16 mouse cellular contexts compared by ENCODE assay signal in genomic region chr15:31375212-31375611, GRCm38 (mm10). TPM values are rescaled to one million over a fixed set of nuclear protein-coding genes. Genes with fewer than 3 reads are reported as not detected.
DNase-seq lines count a peak whose midpoint lies in the region; TF ChIP-seq lines count a peak whose summit lies in the region.
"Had no signal": no experiment of that assay in that cellular context is flagged by ENCODE, and none has a peak within 500 bp of the region (broad histone marks: within the 10 kb centered on the region; RNA-seq: fewer than 3 reads in every experiment).

No protein-coding gene starts in this region.

- no peak overlapping the region for H3K4me3 ChIP-seq in left cerebral cortex, adult 2 months
- no peak overlapping the region for H3K4me3 ChIP-seq in C2C12 (ENCODE audit: insufficient read depth, poor library complexity, severe bottlenecking)
- H3K4me3 ChIP-seq: embryonic facial prominence, embryonic 13.5 days; forebrain, embryonic 12.5 days; heart, embryonic 15.5 days; midbrain, embryonic 10.5 days; neural tube, embryonic 12.5 days had no signal

- H3K27ac ChIP-seq in left cerebral cortex, adult 2 months, result peak overlapping the region; percentile 70
- H3K27ac ChIP-seq: embryonic facial prominence, embryonic 13.5 days; forebrain, embryonic 12.5 days; heart, embryonic 15.5 days; midbrain, embryonic 10.5 days; neural tube, embryonic 12.5 days had no signal

- H3K79me2 ChIP-seq in C2C12 (ENCODE audit: control insufficient read depth, insufficient read depth), result no peaks in the 10 kb centered on the region

- TF ChIP-seq CTCF in left cerebral cortex, adult 2 months (IDR thresholded peaks at IDR 0.05), result no peak
- TF ChIP-seq CTCF in C2C12 (IDR thresholded peaks at IDR 0.05; ENCODE audit: control insufficient read depth, insufficient read depth, insufficient read length), result no peak

- peak; percentile 88 for DNase-seq in heart, adult 11 months
- no peak for DNase-seq in heart, postnatal 10 days
- DNase-seq in left cerebral cortex, adult 2 months (ENCODE audit: extremely low spot score in 1 of 2, low spot score in 2 of 2), result no peak
- no peak for DNase-seq in left cerebral cortex, postnatal 4 days
- peak; percentile 37 for DNase-seq in mesoderm, embryonic 11.5 days (ENCODE audit: low read depth, low spot score)
- no peak for DNase-seq in gastrocnemius, postnatal 25 days
- DNase-seq: cerebellum, adult 8-10 months; lung, postnatal 14 days; spleen, adult 18-20 months; thymus, adult 18-20 months had no signal

- H3K27me3 ChIP-seq in C2C12 (ENCODE audit: control insufficient read depth, insufficient read depth, insufficient read length), result no peaks in the 10 kb centered on the region
- H3K27me3 ChIP-seq: embryonic facial prominence, embryonic 13.5 days; heart, embryonic 15.5 days; neural tube, embryonic 12.5 days had no signal

- H3K36me3 ChIP-seq in C2C12 (ENCODE audit: control insufficient read depth, insufficient read depth), result no peaks in the 10 kb centered on the region
- H3K36me3 ChIP-seq: embryonic facial prominence, embryonic 13.5 days; forebrain, embryonic 12.5 days; heart, embryonic 15.5 days; midbrain, embryonic 10.5 days; neural tube, embryonic 12.5 days had no signal

- no peak overlapping the region for H3ac ChIP-seq in C2C12 (ENCODE audit: control insufficient read depth, insufficient read length, low read depth)

- intact Hi-C loops in heart, postnatal 10 days (cut with DNase I), result no loop called here
- intact Hi-C loops in left cerebral cortex, adult 2 months (cut with DNase I), result no loop called here
- intact Hi-C loops in left cerebral cortex, postnatal 4 days (cut with DNase I), result no loop called here

- H3K79me3 ChIP-seq in C2C12 (ENCODE audit: low read depth), result no peaks in the 10 kb centered on the region

TF ChIP-seq in C2C12, 6 proteins besides CTCF, POLR2A, EP300 and RAD21:
- TF ChIP-seq FOSL1 (IDR thresholded peaks at IDR 0.05; ENCODE audit: insufficient read depth, low read length, poor library complexity, severe bottlenecking) (no peak), MAX (IDR thresholded peaks at IDR 0.05) (peak; percentile 35), MYOD1 (IDR thresholded peaks at IDR 0.05; ENCODE audit: control insufficient read depth, insufficient read length, low read depth) (peak; percentile 59), MYOG (IDR thresholded peaks at IDR 0.05; ENCODE audit: control insufficient read depth, extremely low read depth, insufficient read length) (no peak), USF1 (IDR thresholded peaks at IDR 0.05; ENCODE audit: low read depth) (no peak), CEBPB (IDR thresholded peaks at IDR 0.05; ENCODE audit: low read depth) (no peak)

RNA-seq across cellular contexts. Expression of gene Ankrd33b, which starts 7.7 kb away (rescaled TPM):
- 10 to 100 TPM; 16.2 to 17.4 TPM for total RNA-seq in heart, postnatal 10 days (2021)
- total RNA-seq in left cerebral cortex, adult 2 months (2021), result 10 to 100 TPM; 79.6 to 93.7 TPM
- 1 to 10 TPM; 1.2 to 1.3 TPM for total RNA-seq in left cerebral cortex, postnatal 4 days (2021)
- polyA plus RNA-seq in C2C12 (2012; fragmentation: generic; extraction: Trizol), result 6.1 TPM
- total RNA-seq in gastrocnemius, postnatal 25 days (2021), result 10 to 100 TPM; 17.0 to 25.2 TPM

Comparison
In these comparisons a context has a peak if more than half of its experiments do, and no peak if none do; other contexts are left out.
1. DNase-seq: peak in heart, adult 11 months (single experiment) and mesoderm, embryonic 11.5 days (single experiment); none in heart, postnatal 10 days (0 of 2), left cerebral cortex, adult 2 months (0 of 2), left cerebral cortex, postnatal 4 days (single experiment) and gastrocnemius, postnatal 25 days (single experiment).
2. RNA of gene Ankrd33b, which starts 7.7 kb away (total RNA-seq): 79.6 to 93.7 TPM in left cerebral cortex, adult 2 months, 17.0 to 25.2 TPM in gastrocnemius, postnatal 25 days and 16.2 to 17.4 TPM in heart, postnatal 10 days; 1.2 to 1.3 TPM in left cerebral cortex, postnatal 4 days; every median in the first group is over 4 times any median in the second.